Mouse (Mus musculus) stomach, embryonic 15.5 days (tissue): ENCODE results near the gene Gm5678. TPM values are rescaled to one million over a fixed set of nuclear protein-coding genes. Genes with fewer than 3 reads are reported as not detected.

ENCODE experiments used
- ATAC-seq: fragments of 200-750 bp; cut with Nextera tagmentation; 2 replicates; pipeline ENCODE4 v1.8.0; 2017; ENCODE audit warnings: low read depth, moderate number of reproducible peaks, moderate TSS enrichment; ENCODE audit not compliant: insufficient read depth, low FRiP score
- H3K27ac ChIP-seq: fragments of 300-500 bp; sonication (generic); 2 replicates; pipeline ENCODE4 v1.5.1; 2015; ENCODE audit warnings: mild to moderate bottlenecking, inconsistent platforms
- H3K27me3 ChIP-seq: fragments of 300-500 bp; sonication (generic); replicated peaks from 2 replicates; pipeline ENCODE4 v1.6.1; 2015; ENCODE audit warnings: inconsistent platforms
- H3K36me3 ChIP-seq: fragments of 300-500 bp; sonication (generic); 2 replicates; pipeline ENCODE4 v1.6.1; 2015; ENCODE audit warnings: inconsistent platforms
- H3K4me1 ChIP-seq: fragments of 300-500 bp; sonication (generic); 2 replicates; pipeline ENCODE4 v1.6.1; 2015; ENCODE audit warnings: inconsistent platforms
- H3K4me2 ChIP-seq: fragments of 300-500 bp; sonication (generic); 2 replicates; pipeline ENCODE4 v1.6.1; 2015; ENCODE audit warnings: mild to moderate bottlenecking, inconsistent platforms
- H3K4me3 ChIP-seq: fragments of 300-500 bp; sonication (generic); replicated peaks from 2 replicates; pipeline ENCODE4 v1.5.1; 2015; ENCODE audit warnings: inconsistent platforms
- H3K9ac ChIP-seq: fragments of 300-500 bp; sonication (generic); 2 replicates; pipeline ENCODE4 v1.6.1; 2015; ENCODE audit warnings: inconsistent platforms
- H3K9me3 ChIP-seq: fragments of 300-500 bp; sonication (generic); 2 replicates; pipeline ENCODE4 v1.6.1; 2016; ENCODE audit warnings: inconsistent platforms
- WGBS: fragments of 180-500 bp; shearing (Covaris S2); methylation state at CpG from one replicate; pipeline ENCODE4 v1.1.7; 2015; 5-methylcytosine and 5-hydroxymethylcytosine counted together
- polyA plus RNA-seq: library from polyadenylated mRNA; unstranded; fragments of >200 nt; fragmentation: Nextera tagmentation; extraction: Ambion mirVana; gene quantifications from 2 replicates; pipeline ENCODE4 v1.2.1, GENCODE M21; 2015

Gene Gm5678
- polyA plus RNA-seq, 1 experiment from 2014 or later: 0.19 TPM

DNA sequence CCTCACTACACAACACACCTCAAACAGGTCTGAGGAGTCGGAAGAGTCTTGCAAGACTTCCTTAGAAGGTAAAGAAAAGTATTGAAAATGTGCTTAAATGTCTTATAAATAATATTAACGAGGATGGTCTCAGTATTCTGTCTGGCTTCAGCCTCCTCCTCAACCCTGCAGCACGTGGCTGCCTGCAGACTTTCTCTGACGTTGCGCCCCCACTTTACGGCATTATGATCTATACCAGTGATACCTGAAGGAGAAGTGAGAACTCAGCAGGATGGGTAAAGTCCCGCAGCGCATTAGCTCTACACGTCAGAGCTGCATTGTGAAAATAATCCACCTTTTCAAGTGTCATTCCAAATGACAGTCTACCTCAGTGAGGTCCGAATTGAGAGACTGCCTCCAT is 33.4 kb upstream of the Gm5678 start:
- Histone ChIP-seq H3K4me3 (no peak overlapping the region), H3K9ac (no peak overlapping the region), H3K4me1 (no peaks in the 10 kb centered on the region), H3K36me3 (peaks cover 5% of the 10 kb centered on the region; the same call in 1 of the 2 replicates), H3K9me3 (no peaks in the 10 kb centered on the region), H3K27ac (no peak overlapping the region), H3K4me2 (no peak overlapping the region), H3K27me3 (no peaks in the 10 kb centered on the region)
- 94% methylated on average over 10 of the region's 10 CpGs for WGBS
- ATAC-seq: no peak

DNA sequence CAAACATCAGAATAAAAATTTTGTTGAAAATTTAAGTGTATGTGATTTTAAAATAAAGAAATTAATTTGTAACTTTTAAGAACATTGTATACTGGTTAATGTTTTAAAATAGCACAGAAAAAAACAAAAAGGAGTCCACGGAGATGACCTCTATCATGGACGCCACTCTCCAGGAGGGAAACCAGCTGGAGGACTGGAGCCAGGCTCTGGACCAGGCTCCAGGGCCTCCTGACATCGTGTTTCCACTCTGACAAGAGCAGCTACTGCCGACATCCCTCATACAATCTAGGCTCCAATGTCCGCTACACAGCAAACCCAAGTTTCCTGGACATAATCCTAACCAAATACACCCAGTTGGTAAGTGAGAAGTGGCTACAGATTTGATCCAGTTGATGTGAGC is 32.1 kb upstream of the Gm5678 start:
- Histone ChIP-seq H3K9me3 (no peaks in the 10 kb centered on the region), H3K36me3 (peaks cover 5% of the 10 kb centered on the region; the same call in 1 of the 2 replicates), H3K9ac (no peak overlapping the region), H3K4me3 (no peak overlapping the region), H3K27ac (no peak overlapping the region), H3K4me1 (no peaks in the 10 kb centered on the region), H3K27me3 (no peaks in the 10 kb centered on the region), H3K4me2 (no peak overlapping the region)
- WGBS: 75% methylated on average over 5 of the region's 5 CpGs
- ATAC-seq: no peak

DNA sequence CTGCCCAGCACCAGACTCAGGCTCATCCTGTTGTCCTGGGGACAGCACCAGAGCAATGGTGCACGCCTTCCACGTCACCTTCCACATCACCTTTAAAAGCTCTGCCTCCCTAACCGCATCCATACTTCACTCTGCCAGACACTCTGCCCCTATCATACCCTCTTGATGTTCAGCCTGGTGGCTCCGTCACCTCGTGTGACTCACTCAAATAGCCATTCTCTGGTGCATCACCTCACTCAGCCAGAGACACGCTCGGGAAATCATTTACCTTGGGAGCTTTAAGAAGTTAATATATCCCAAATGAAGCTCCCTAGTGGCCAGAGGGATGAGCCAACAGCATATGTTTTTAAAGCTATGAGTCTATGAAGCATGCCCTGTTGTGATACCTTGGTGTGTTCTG is 31.1 kb upstream of the Gm5678 start:
- no peak for ATAC-seq
- WGBS: 90% methylated on average over 7 of the region's 7 CpGs
- Histone ChIP-seq H3K9ac (no peak overlapping the region), H3K4me1 (no peaks in the 10 kb centered on the region), H3K4me2 (no peak overlapping the region), H3K36me3 (peaks cover 5% of the 10 kb centered on the region; the same call in 1 of the 2 replicates), H3K4me3 (no peak overlapping the region), H3K9me3 (no peaks in the 10 kb centered on the region), H3K27ac (no peak overlapping the region), H3K27me3 (no peaks in the 10 kb centered on the region)

DNA sequence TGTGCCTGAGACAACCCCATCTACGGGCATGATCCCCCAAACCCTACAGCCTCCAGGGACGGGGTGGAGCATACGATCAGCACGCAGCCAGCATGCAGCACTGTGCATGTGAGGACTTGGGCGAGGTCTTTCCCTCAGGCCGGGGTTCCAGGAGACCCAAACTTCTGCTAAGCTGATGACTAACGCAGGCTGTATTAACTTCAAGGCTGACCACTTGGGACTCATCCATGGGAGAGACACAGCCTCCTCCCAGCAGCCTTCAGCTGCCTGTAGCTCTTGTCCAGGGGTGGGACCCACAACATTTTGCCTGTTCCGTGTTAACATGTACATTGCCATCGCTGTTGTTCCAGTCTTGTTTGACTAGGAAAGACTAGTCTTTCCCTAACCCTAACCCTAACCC is 30.3 kb upstream of the Gm5678 start:
- Histone ChIP-seq H3K27me3 (no peaks in the 10 kb centered on the region), H3K4me2 (no peak overlapping the region), H3K9me3 (no peaks in the 10 kb centered on the region), H3K27ac (no peak overlapping the region), H3K36me3 (peaks cover 5% of the 10 kb centered on the region; the same call in 1 of the 2 replicates), H3K4me3 (no peak overlapping the region), H3K9ac (no peak overlapping the region), H3K4me1 (no peaks in the 10 kb centered on the region)
- WGBS: 92% methylated on average over 9 of the region's 9 CpGs
- ATAC-seq: no peak

DNA sequence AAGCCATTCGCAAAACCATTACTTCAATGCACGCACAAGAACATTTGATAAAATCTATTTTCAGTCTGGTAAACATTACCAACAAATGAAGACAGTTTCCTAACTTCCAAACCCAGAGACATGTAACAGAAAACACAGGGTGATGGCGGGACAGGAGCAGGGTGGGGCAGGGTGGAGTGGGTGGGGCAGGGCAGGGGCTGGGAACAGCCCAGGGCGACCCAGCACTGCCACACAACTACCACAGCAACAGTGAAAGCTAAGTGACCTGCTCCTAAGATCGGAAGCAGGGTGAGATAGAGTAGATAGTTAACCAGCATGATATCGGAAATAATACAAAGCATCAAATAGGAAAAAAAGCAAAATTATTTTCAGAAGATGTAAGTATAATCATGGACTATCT is 28.4 kb upstream of the Gm5678 start:
- 81% methylated on average over 6 of the region's 6 CpGs for WGBS
- H3K9ac ChIP-seq: no peak overlapping the region
- no peak overlapping the region for H3K4me3 ChIP-seq
- ATAC-seq: no peak
- H3K4me1 ChIP-seq: peaks cover 2% of the 10 kb centered on the region; the same call in 1 of the 2 replicates
- H3K9me3 ChIP-seq: no peaks in the 10 kb centered on the region
- no peaks in the 10 kb centered on the region for H3K27me3 ChIP-seq
- no peak overlapping the region for H3K4me2 ChIP-seq
- no peak overlapping the region for H3K27ac ChIP-seq
- peaks cover 5% of the 10 kb centered on the region; the same call in 1 of the 2 replicates for H3K36me3 ChIP-seq

DNA sequence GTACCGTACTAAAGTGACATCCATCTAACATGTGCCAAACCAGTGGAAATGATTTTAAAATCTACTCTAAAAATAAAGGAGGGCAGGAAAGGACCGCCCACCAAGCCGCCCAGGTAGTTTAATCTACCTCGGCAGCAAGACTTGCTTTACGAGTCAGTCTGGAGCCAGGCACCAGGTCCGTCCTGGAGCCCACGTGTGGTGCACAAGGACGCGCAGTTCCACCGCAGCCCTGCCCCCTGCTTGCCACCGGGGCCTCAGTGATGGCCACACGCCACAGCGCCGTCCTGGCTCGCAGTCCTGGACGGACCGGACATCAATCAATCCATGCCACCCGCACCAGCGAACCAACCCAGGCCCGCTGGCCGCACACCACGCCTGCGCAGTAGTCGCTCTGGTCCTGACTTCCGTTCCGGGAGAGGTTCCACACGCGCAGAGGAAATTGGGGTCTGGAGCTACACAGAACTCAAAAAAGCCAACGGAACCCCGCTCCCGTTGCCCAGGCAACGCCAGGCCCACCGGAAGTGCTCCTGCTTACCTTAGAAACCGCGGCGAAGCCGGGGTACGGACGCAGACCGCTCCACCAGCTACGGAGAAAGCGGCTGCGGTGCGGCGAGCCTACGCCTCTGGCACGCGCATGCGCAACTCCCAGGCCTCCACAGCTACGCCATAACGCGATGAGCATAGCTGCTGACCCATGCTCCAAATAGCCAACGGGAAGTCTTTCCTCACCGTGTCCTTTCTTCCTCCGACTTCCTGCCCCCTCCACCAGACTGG is 24.3 kb upstream of the Gm5678 start, which contains the start of gene Setd4:
TSS of gene Setd4 (minus strand) at position 625 of the 774 bp plus-strand sequence.
- Histone ChIP-seq H3K36me3 (no peaks in the 10 kb centered on the region), H3K4me1 (peaks cover 8% of the 10 kb centered on the region; the same call in 1 of the 2 replicates), H3K27ac (peak within 1 kb of the TSS; percentile 95), H3K27me3 (no peaks in the 10 kb centered on the region), H3K9ac (peak within 1 kb of the TSS; percentile 68), H3K9me3 (no peaks in the 10 kb centered on the region), H3K4me3 (peak within 1 kb of the TSS; percentile 65), H3K4me2 (peak within 1 kb of the TSS; percentile 83)
- peak; percentile 89 for ATAC-seq
- under 1% methylated on average over 54 of the region's 55 CpGs for WGBS

DNA sequence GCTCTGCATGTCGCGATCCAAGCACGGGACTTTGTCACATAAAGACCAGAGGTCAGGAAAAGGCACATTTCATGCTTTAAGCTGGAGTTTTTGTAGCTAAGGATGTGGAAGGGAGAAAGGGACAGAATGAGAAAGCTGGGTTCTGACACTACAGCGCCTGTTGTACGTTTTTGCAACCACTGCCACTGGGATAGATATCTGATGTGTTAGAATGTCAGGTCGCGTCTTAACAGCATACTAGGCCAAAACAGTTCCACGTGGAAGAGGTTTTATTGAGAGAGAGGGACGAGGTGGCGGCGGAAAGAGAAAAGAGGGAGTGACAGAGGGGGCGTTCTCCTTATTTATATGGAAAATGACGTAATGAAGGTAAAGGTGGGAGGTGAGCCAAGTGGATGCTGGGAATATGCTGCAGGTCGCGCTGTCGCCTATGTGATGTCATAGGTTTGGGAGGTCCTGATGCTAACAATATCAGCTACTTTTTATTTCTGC is 23.4 kb upstream of the Gm5678 start:
- H3K36me3 ChIP-seq: no peaks in the 10 kb centered on the region
- H3K9ac ChIP-seq: no peak overlapping the region; the same call in 1 of the 2 replicates
- no peaks in the 10 kb centered on the region for H3K27me3 ChIP-seq
- peak overlapping the region; percentile 95 for H3K27ac ChIP-seq
- peaks cover 13% of the 10 kb centered on the region; the same call in 1 of the 2 replicates for H3K4me1 ChIP-seq
- H3K4me2 ChIP-seq: peak overlapping the region; percentile 83
- H3K9me3 ChIP-seq: no peaks in the 10 kb centered on the region
- WGBS: 5% methylated on average over 16 of the region's 16 CpGs
- H3K4me3 ChIP-seq: peak overlapping the region; percentile 65
- ATAC-seq: no peak

DNA sequence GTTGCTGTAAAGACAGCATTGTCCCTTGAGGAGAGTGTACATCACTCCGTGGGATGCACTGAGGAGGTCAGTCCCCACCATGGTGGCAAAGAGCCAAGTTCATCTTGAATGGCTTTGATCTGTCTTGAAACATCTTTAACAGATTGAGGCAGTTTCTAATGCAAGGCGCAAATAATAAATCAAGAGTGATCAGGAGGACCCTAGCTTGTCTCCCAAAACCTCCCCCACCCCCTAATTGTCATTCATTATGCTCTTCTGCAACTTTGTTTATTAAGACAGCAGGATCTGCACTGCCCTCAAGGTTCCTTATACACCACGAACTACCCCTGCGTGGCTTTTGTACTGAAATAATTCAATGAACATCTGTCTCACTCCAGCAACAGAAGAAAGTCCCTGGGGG is 22.3 kb upstream of the Gm5678 start, which contains the start of gene Cbr1:
TSS of gene Cbr1 (plus strand) at position 301 of the 400 bp plus-strand sequence.
- Histone ChIP-seq H3K36me3 (no peaks in the 10 kb centered on the region), H3K9ac (no peak within 1 kb of the TSS), H3K9me3 (no peaks in the 10 kb centered on the region), H3K27me3 (no peaks in the 10 kb centered on the region), H3K4me3 (peak within 1 kb of the TSS; percentile 65), H3K4me1 (peaks cover 13% of the 10 kb centered on the region; the same call in 1 of the 2 replicates), H3K27ac (no peak within 1 kb of the TSS), H3K4me2 (peak within 1 kb of the TSS; percentile 83)
- WGBS: 79% methylated on average over 4 of the region's 4 CpGs
- ATAC-seq: no peak

DNA sequence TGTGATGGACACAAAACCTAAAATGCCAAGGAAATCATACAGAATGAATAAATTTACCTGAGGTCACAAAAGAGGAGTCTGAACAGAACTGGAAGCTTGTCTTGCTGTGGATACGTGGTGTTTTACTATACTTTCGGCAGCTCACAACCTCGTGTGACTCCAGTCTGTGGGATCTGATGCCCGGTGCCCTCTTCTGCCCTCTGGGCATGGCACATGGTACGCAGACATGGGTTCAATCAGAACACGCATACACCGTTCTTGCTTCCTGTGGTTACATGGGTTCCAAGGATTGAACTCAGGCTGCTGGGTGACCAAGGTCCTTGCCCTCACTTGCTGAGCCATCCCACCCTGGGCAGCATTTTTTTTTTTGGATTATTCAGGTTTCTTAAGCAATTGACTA is 21.8 kb upstream of the Gm5678 start:
- Histone ChIP-seq H3K27me3 (no peaks in the 10 kb centered on the region), H3K9ac (no peak overlapping the region), H3K9me3 (no peaks in the 10 kb centered on the region), H3K4me1 (peaks cover 13% of the 10 kb centered on the region; the same call in 1 of the 2 replicates), H3K27ac (no peak overlapping the region), H3K4me3 (no peak overlapping the region), H3K4me2 (no peak overlapping the region), H3K36me3 (0 out of 2 replicates have a peak, but pooled peaks cover 2% of the 10 kb centered on the region)
- ATAC-seq: no peak
- WGBS: 86% methylated on average over 7 of the region's 7 CpGs

DNA sequence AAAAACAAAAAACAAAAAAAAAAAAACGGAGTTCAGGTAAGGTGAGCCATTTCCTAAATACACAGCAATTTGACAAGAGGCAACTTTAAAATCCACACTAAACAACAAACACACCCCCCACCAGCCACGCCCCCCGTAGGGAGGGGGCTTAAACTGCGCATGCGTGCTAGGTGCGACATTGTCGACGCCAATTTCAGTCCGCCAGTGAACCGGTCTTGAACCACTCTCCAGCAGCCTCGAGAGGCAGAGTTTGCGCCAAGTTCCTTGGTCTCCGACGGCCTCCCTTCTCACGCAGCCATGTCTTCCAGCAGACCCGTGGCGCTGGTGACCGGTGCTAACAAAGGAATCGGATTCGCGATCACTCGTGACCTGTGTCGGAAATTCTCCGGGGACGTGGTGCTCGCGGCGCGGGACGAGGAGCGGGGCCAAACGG is 20.2 kb upstream of the Gm5678 start:
- Histone ChIP-seq H3K27ac (peak overlapping the region; percentile 79), H3K36me3 (0 out of 2 replicates have a peak, but pooled peaks cover 6% of the 10 kb centered on the region), H3K4me1 (peaks cover 13% of the 10 kb centered on the region; the same call in 1 of the 2 replicates), H3K4me2 (peak overlapping the region; percentile 90), H3K9me3 (no peaks in the 10 kb centered on the region), H3K27me3 (no peaks in the 10 kb centered on the region), H3K9ac (peak overlapping the region; percentile 65), H3K4me3 (peak overlapping the region; percentile 72)
- ATAC-seq: peak; percentile 28; the same call in 1 of the 2 replicates
- under 1% methylated on average over 32 of the region's 32 CpGs for WGBS

DNA sequence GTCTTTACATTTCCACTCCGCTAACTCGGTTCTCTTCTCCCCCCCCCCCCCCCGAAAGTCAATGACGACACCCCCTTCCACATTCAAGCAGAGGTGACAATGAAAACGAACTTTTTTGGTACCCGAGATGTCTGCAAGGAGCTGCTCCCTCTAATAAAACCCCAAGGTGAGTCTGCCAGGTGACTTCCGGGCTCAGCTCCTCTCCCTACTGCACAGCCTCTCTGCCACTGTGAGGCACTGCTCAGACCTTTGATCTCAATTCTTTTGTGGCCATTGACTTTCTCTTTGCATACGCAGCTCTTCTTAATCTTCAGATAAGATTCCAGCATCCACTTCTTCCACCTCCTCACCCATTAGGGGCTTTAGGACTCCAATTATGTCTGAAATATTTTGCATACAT is 19.2 kb upstream of the Gm5678 start:
- Histone ChIP-seq H3K27ac (no peak overlapping the region), H3K9me3 (no peaks in the 10 kb centered on the region), H3K27me3 (no peaks in the 10 kb centered on the region), H3K4me1 (peaks cover 13% of the 10 kb centered on the region; the same call in 1 of the 2 replicates), H3K9ac (no peak overlapping the region), H3K4me3 (peak overlapping the region; percentile 72), H3K36me3 (0 out of 2 replicates have a peak, but pooled peaks cover 6% of the 10 kb centered on the region), H3K4me2 (peak overlapping the region; percentile 90)
- WGBS: 58% methylated on average over 8 of the region's 8 CpGs
- no peak for ATAC-seq

DNA sequence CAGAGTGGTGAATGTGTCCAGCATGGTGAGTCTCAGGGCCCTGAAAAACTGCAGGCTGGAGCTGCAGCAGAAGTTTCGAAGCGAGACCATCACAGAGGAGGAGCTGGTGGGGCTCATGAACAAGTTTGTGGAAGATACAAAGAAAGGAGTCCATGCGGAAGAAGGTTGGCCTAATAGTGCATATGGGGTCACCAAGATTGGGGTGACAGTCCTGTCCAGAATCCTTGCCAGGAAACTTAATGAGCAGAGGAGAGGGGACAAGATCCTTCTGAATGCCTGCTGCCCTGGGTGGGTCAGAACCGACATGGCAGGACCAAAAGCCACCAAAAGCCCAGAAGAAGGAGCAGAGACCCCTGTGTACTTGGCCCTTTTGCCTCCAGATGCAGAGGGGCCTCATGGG is 18.1 kb upstream of the Gm5678 start:
- Histone ChIP-seq H3K4me1 (peaks cover 8% of the 10 kb centered on the region; the same call in 1 of the 2 replicates), H3K4me3 (no peak overlapping the region), H3K9ac (no peak overlapping the region), H3K27ac (no peak overlapping the region), H3K4me2 (no peak overlapping the region), H3K27me3 (no peaks in the 10 kb centered on the region), H3K36me3 (0 out of 2 replicates have a peak, but pooled peaks cover 6% of the 10 kb centered on the region), H3K9me3 (no peaks in the 10 kb centered on the region)
- 91% methylated on average over 4 of the region's 4 CpGs for WGBS
- ATAC-seq: no peak
